In the genomic region with DNA sequence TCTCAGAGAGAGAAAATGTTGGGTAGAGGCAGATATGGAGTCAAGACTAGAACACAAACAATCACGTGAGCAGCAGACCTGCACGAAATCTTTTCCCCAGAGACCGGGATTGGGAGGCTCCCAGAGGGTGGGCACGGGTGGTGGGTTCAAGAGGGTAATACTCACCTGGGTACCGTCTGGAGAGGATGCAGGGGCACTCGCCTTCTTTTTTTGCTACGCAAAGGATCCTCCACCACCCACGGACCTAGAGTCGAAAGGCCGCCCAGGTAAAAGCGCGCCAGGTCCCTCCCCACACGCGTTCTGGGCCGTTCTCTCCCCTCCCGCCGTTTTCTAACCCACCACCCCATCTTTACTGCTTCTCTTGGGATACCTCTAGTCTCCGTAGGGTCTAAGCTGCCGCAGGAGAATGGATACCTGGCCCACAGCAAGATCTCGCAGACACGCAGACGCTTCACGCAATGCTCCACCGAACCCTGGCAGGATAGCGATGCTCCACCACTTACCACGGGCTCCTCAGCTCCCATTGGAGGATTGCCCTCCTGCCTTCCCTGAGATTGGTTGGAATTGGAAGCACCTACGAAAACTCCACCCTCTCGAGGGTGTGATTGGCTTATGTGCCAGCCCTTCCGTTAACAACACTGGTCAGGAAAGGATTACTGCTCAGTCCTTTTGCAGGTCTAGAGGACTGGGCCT, we compare ENCODE assay signal across 8 mouse cellular contexts. TPM values are rescaled to one million over a fixed set of nuclear protein-coding genes. Genes with fewer than 3 reads are reported as not detected.
DNase-seq lines count a peak whose midpoint lies in the region; ATAC-seq lines count a peak whose summit lies in the region.

TSS of gene Kantr (minus strand) at position 500 of the 693 bp plus-strand sequence.

- ATAC-seq in forebrain, embryonic 11.5 days (replicated peaks; ENCODE audit: low FRiP score), result peak; percentile 99
- ATAC-seq in heart, embryonic 15.5 days (replicated peaks; ENCODE audit: insufficient number of reproducible peaks, insufficient read depth, low FRiP score, low read depth), result peak; percentile 94
- ATAC-seq in liver, embryonic 12.5 days, result peak; percentile 100
- ATAC-seq in stomach, embryonic 15.5 days (ENCODE audit: insufficient read depth, low FRiP score, low read depth), result peak; percentile 99

- peak within 1 kb of the TSS; percentile 49 for H3K4me3 ChIP-seq in forebrain, embryonic 11.5 days (ENCODE audit: low read depth, low read length)
- peak within 1 kb of the TSS; percentile 66 for H3K4me3 ChIP-seq in heart, embryonic 15.5 days
- H3K4me3 ChIP-seq in liver, embryonic 12.5 days, result peak within 1 kb of the TSS; percentile 65
- H3K4me3 ChIP-seq in stomach, embryonic 15.5 days (replicated peaks), result peak within 1 kb of the TSS; percentile 57

- peaks cover 16% of the 10 kb centered on the region for H3K27me3 ChIP-seq in forebrain, embryonic 11.5 days (ENCODE audit: control insufficient read depth, insufficient read depth, low read length)
- H3K27me3 ChIP-seq in heart, embryonic 15.5 days, result peaks cover 19% of the 10 kb centered on the region
- H3K27me3 ChIP-seq in liver, embryonic 12.5 days (replicated peaks), result peaks cover 9% of the 10 kb centered on the region; the same call in 1 of the 2 replicates
- H3K27me3 ChIP-seq in stomach, embryonic 15.5 days (replicated peaks), result no peaks in the 10 kb centered on the region; the same call in 1 of the 2 replicates

- H3K9me3 ChIP-seq in forebrain, embryonic 11.5 days (ENCODE audit: control insufficient read depth, low read length), result no peaks in the 10 kb centered on the region; the same call in 1 of the 2 replicates
- no peaks in the 10 kb centered on the region for H3K9me3 ChIP-seq in heart, embryonic 15.5 days (replicated peaks)
- H3K9me3 ChIP-seq in liver, embryonic 12.5 days (replicated peaks), result no peaks in the 10 kb centered on the region
- H3K9me3 ChIP-seq in stomach, embryonic 15.5 days, result no peaks in the 10 kb centered on the region

- no peak within 1 kb of the TSS for H3K27ac ChIP-seq in forebrain, embryonic 11.5 days (ENCODE audit: low read depth, low read length)
- H3K27ac ChIP-seq in heart, embryonic 15.5 days, result peak within 1 kb of the TSS; percentile 47
- H3K27ac ChIP-seq in liver, embryonic 12.5 days, result peak within 1 kb of the TSS; percentile 20; the same call in 1 of the 2 replicates
- peak within 1 kb of the TSS; percentile 51; the same call in 1 of the 2 replicates for H3K27ac ChIP-seq in stomach, embryonic 15.5 days

- DNase-seq in ES-CJ7 (ENCODE audit: low read depth, low spot score), result peak; percentile 88
- peak; percentile 81 for DNase-seq in c-Kit-positive CD71-positive TER-119-positive erythroid progenitor cells, embryonic 14.5 days (ENCODE audit: low spot score)
- peak; percentile 77 for DNase-seq in forebrain, embryonic 11.5 days (ENCODE audit: low spot score)
- DNase-seq in kidney, postnatal 14 days, result peak; percentile 84
- peak; percentile 81 for DNase-seq in naive thymus-derived CD4-positive, alpha-beta T cell, adult 2 months (ENCODE audit: low read depth)

- no peaks in the 10 kb centered on the region for H3K36me3 ChIP-seq in forebrain, embryonic 11.5 days (ENCODE audit: control insufficient read depth, insufficient read depth, low read length)
- H3K36me3 ChIP-seq in heart, embryonic 15.5 days, result no peaks in the 10 kb centered on the region
- H3K36me3 ChIP-seq in liver, embryonic 12.5 days, result no peaks in the 10 kb centered on the region
- H3K36me3 ChIP-seq in stomach, embryonic 15.5 days, result no peaks in the 10 kb centered on the region

- H3K4me2 ChIP-seq in forebrain, embryonic 11.5 days (ENCODE audit: low read depth, low read length, severe bottlenecking), result peak within 1 kb of the TSS; percentile 60
- peak within 1 kb of the TSS; percentile 68 for H3K4me2 ChIP-seq in heart, embryonic 15.5 days
- H3K4me2 ChIP-seq in liver, embryonic 12.5 days, result peak within 1 kb of the TSS; percentile 74
- peak within 1 kb of the TSS; percentile 64 for H3K4me2 ChIP-seq in stomach, embryonic 15.5 days

- 11% methylated on average over 29 of the region's 29 CpGs for WGBS in forebrain, embryonic 11.5 days
- WGBS in heart, embryonic 15.5 days, result 6% methylated on average over 29 of the region's 29 CpGs
- WGBS in liver, embryonic 12.5 days (ENCODE audit: insufficient replicate concordance), result 7% methylated on average over 29 of the region's 29 CpGs
- 13% methylated on average over 29 of the region's 29 CpGs for WGBS in stomach, embryonic 15.5 days

- H3K4me1 ChIP-seq in forebrain, embryonic 11.5 days (replicated peaks; ENCODE audit: control insufficient read depth, insufficient read depth, low read length), result no peaks in the 10 kb centered on the region; the same call in 1 of the 2 replicates
- H3K4me1 ChIP-seq in heart, embryonic 15.5 days (replicated peaks), result 0 out of 2 replicates have a peak, but pooled peaks cover 2% of the 10 kb centered on the region
- peaks cover 9% of the 10 kb centered on the region; the same call in 1 of the 2 replicates for H3K4me1 ChIP-seq in liver, embryonic 12.5 days
- H3K4me1 ChIP-seq in stomach, embryonic 15.5 days, result no peaks in the 10 kb centered on the region

- H3K9ac ChIP-seq in forebrain, embryonic 11.5 days (ENCODE audit: low read length), result peak within 1 kb of the TSS; percentile 62
- H3K9ac ChIP-seq in heart, embryonic 15.5 days, result peak within 1 kb of the TSS; percentile 58
- H3K9ac ChIP-seq in liver, embryonic 12.5 days, result peak within 1 kb of the TSS; percentile 67
- H3K9ac ChIP-seq in stomach, embryonic 15.5 days, result peak within 1 kb of the TSS; percentile 34; the same call in 1 of the 2 replicates

RNA-seq across cellular contexts. Expression of gene Kantr, which starts in this region (rescaled TPM):
- 16.6 and 19.5 TPM in 2 replicates for polyA plus RNA-seq in forebrain, embryonic 11.5 days (2014; fragmentation: Nextera tagmentation; extraction: Ambion mirVana)
- polyA plus RNA-seq in heart, embryonic 15.5 days (2015; fragmentation: Nextera tagmentation; extraction: Ambion mirVana), result 6.7 and 8.9 TPM in 2 replicates
- 4.5 and 5.3 TPM in 2 replicates for polyA plus RNA-seq in liver, embryonic 12.5 days (2016; fragmentation: Nextera tagmentation; extraction: Ambion mirVana)
- polyA plus RNA-seq in stomach, embryonic 15.5 days (2015; fragmentation: Nextera tagmentation; extraction: Ambion mirVana), result 15.7 and 16.4 TPM in 2 replicates
